Mouse (Mus musculus) telencephalon, adult 2 months (tissue): ENCODE measurements around the gene Cacna1d.

Experiments
- DNase-seq: peaks from one replicate; pipeline ENCODE4 v3.0.0-alpha.2; 2011; ENCODE audit warnings: low read depth, low spot score

Cacna1d gene

DNA sequence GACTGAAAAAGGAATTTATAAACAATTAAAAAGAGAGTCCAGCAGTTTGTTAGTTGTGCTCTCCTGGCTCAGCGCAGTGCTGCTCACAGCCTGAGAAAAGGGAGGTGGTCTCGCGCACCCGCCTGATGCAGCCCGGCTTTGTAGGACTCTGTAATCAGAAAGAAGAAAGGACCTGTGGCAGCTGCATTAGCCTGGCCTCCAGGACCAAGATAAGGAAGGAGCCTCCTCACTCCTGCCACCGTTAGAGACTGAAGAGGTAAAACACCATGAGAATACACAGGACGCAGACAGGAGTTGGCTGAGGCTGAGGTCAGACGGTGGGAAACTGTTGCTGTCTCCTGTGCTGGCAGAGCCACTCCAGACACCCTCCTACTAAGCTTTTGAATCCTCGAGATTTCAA is at the start of gene Cacna1d:
TSS of gene Cacna1d (minus strand) at position 114 of the 400 bp plus-strand sequence.
- DNase-seq = no peak

GRCm38 (mm10) chr14:30533780-30534450 is 42.7 kb upstream of the Cacna1d start:
- DNase-seq = no peak

DNA sequence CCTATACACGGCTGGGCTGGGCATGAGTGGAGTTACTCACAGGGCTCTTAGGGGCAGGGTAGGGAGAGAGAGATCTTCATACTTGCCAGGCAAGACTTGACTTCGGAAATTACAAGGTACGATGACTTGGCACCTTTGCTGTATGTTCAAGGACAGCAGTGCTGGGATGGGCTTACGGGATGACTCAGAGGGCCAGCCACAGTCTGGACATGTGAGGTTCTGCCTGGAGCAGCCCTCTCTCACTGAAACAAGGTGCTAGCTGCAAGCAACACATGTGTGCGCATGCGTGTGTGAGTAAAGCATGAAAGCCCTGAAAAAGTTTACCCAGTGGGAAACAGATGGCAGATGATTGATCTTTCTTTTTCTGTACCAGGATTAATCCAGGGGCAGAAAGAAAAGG is 40.6 kb upstream of the Cacna1d start:
- no peak for DNase-seq

DNA sequence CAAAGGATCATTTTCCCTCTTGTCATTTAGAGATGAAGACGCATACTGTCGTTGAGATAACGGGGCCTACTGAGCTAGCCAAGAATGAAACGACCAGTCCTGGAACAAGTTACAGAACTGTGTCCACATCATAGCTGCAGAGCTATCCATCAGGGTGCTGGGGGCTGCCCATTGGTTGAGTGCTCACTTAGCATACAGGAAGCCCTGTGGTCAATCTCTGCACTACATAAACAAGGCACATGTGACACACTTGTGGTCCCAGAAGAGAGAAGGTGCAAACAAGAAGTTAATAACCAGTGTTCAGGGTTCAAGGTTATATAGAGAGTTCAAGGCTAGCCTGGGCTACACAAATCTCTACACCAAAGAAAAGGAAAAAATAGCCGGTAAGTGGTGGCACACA is 40.2 kb upstream of the Cacna1d start:
- DNase-seq = no peak

DNA sequence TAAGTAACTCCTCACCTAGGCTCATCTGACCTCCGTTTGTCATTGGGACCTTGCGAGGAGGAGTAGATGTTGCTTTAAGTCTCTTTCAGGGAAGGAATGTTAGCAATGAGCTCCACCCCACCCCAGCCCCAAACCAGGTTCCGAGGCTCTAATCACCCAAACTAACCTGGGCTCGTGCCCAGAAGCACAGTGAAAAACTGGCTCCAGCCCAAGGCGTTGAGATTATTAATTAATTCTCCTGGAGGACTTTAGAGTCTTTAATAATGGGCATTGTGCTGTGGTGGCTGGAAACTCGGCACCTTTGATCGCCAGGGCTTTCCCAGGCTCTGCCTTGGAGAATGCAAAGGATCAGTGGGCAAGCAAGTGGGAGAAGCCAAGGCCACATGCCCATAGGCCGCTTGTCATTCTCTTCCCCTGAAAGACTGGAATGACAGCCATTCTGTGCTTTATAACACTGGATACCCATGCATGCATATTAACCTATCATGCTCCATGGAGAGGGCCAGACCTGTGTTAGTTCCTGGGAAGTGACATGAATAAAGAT is 39.5 kb upstream of the Cacna1d start:
- no peak for DNase-seq

GRCm38 (mm10) chr14:30529454-30529853 is 38.2 kb upstream of the Cacna1d start:
- DNase-seq = no peak

DNA sequence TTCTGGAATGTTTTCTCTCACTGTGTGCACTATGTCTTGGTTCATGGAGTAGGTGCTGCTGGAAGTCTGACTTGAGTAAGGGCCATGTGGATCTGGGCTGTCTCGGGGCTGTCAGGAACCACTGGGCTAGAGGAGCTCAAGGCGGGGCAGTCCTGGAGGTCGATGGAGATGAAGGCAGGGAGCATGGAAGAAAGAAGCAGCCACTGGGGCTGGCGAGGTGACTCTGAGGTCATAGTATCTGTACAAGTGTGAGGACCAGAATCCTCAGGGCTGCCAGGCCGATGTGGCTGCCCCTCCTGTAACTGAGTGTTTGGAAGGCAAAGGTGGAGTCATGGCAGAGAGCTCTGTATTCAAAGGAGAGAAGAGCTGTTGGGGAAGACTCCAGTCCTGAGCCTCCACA is 37.7 kb upstream of the Cacna1d start:
- DNase-seq = no peak

GRCm38 (mm10) chr14:30528392-30528791 is 37.1 kb upstream of the Cacna1d start:
- DNase-seq = no peak

- DNase-seq = peak; percentile 64
Measured at GRCm38 (mm10) chr14:30523356-30523755, 32.1 kb upstream of the Cacna1d start.

GRCm38 (mm10) chr14:30519323-30519722 is 28.1 kb upstream of the Cacna1d start:
- no peak for DNase-seq

GRCm38 (mm10) chr14:30515931-30516723 is 24.9 kb upstream of the Cacna1d start:
- DNase-seq = peak; percentile 21

DNA sequence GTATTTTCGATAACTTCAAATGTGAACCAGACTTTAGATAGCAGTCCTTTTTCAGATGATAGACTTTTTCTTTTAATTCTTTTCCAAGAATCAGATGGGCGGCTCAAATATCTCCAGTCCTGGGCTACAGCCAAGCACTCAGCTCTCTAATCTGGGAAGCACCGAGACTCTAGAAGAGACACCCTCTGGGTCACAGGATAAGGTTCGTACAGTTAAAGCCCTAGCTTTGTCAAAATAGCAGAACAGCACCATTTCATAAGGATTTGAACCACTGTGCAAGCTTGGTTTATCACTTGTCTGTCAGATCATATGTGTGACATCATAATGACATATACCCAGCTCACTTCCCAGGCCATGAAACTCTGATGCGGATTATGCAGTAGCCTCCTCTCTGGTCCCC is 21.6 kb upstream of the Cacna1d start:
- DNase-seq = no peak

DNA sequence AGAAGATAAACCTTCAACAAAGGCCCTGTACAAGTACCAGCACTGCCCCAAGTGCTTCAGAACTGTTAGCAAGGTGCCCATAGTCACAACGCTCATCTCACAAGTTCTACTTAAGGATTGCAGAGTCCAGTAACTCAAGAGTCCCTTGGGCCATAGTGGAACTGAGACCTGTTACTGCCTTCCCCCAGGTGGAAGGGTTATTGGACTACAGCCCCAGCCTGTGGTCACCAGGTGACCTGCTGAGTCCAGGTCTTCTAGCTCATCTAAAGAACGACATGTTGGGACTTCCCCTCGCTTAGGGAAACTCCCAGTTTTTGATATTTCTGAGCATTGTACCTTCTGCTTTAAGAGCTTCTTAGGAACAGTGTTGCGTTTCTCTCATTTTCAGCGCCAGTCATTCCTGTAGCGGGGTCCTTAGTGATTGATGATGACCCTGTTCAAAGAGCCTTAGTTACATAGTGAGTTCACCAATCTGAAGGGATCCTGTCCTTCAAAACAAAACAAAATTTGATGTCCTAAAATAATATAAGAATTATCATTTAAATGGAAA is 19.0 kb upstream of the Cacna1d start:
- no peak for DNase-seq

DNA sequence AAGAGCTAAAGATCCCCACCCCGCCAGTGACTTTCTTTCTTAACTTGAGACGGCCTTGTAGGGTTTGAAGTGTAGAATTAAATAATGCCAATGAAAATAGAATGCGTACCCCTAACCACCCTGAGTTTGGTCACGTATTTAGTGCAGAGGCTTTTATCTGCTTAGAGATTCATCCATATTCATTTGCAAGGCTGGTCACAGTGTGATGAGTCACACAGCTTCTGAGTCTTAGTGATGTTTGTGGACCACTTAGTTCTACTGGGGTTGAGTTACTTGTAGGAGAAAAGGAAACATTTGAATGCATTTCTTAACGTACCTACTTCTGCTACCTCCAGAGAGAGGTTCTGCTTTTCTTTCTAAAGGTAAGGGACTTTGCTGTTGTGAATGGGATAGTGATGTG is 13.7 kb upstream of the Cacna1d start:
- no peak for DNase-seq

DNA sequence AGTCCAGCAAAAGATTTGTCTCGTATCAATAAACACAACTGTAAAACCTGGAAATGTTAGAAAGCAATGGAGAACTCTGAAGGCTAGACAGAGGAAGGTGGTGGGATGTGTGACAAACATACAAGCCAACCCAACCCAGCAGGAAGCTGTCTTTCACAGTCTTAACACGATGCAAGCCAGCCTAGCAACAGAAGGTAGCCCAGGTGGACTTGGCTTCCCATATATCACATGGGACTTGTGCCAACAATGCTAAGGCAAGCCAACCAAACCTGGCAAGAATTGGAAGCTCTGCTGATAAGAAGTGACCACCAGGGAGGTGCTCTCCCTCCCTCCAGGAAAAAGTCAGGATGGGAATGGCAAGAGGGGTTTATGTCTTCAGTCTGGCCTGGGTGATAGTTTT is 6.9 kb upstream of the Cacna1d start:
- DNase-seq = no peak

GRCm38 (mm10) chr14:30494998-30495397 is 3.7 kb upstream of the Cacna1d start:
- no peak for DNase-seq

DNA sequence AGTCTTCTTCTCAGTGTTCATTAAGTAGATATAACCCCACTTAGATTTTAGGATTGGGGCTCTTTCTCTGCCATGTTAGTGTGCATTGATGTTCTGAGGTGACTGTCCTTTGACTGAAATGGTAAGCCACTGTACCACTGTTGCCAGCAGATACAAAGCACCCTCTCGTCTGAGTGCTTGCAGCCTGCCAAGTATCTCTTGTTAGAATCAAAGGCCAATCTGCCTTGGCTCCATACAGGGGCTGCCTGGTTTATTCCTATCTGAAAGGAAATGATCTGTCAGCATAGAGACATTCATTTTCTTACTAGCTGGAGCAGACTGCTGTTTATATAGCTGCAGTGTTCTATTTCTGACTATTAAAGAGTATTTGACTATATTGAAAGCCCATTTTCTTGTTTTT is 2.0 kb upstream of the Cacna1d start:
- DNase-seq = no peak

DNA sequence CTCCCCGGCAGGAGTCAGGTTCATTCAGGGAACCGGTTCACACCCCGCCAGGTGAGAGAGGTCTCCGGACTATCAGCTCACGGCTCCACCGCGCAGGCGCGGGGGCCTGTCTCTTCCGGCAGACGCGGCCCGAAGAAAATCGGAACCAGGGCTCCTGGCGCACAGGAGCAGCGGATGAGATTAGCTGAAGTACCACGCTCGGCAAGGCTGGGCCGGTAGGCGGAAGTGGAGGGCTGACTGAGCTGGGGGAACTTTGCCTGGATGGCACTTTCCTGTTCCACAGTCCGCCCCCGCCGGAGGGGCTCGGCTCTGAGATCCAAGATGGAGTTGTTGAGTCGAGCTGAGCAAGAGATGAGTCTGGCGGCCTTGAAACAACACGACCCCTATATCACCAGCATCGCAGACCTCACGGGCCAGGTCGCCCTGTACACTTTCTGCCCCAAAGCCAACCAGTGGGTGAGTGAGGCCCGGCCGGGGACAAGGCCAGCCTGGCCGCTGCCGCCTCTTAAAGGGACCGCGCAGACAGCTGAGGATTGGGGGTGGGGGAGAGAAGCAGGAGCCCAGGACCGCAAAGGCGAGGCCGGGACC is 11.8 kb downstream of the Cacna1d start, which contains the start of gene Dcp1a:
TSS of gene Dcp1a (plus strand) at position 175 of the 588 bp plus-strand sequence.
- DNase-seq = peak; percentile 97

GRCm38 (mm10) chr14:30474416-30474815 is 16.8 kb downstream of the Cacna1d start:
- no peak for DNase-seq

DNA sequence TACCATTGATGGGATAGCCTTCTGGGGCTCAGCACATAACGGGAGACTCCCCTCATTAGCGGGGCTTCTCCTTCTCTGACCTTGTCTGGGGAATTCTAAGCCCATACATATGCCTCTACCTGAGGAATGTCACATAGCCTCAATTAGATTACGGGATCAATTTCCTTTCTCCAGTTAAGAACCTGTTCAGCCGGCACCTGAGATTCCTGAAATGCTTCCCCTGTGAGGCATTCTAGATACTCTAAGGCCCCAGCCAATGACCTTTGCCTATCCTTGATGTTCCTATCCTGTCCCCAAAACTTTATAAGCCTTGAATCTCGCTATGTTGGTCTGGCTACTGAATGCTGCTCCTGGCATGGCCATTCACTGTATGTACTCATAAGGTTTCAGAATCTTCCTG is 17.6 kb downstream of the Cacna1d start:
- DNase-seq = no peak

- no peak for DNase-seq
Measured at GRCm38 (mm10) chr14:30463312-30463711, 27.9 kb downstream of the Cacna1d start.

DNA sequence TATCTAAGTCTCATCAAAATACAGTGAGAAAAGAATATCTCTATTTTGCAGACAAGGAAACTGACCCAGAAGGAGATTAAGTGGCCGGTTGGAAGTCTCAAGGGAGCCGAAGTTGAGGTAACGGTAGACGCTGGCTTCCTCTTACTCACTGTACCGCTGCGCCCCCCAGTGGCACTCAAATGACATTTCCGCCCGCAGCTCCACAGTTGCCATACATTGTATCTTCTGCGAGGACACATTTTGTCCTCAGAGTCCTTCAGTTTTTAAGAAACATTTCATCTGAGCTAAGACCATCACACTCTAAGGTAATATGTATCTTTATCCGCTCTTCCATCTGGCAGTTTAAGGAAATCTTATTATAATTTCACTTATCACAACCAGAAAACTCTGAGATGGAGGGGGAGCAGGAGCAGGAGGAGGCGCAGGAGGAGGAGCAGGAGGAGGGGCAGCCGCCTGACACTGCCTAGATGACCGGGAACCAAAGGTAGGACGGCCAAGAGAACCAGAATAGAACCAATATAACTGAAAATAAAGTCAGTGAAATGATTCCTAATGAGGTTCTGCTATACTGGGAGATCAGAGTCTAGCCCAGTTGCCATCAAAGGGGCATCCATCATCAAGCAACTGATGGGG is 31.2 kb downstream of the Cacna1d start:
- no peak for DNase-seq
